Mouse (Mus musculus) E14TG2a.4 (cell line): ENCODE measurements around the gene Il11ra1.

ENCODE experiments used
- CTCF ChIP-seq: conservative IDR thresholded peaks from 2 replicates; pipeline ENCODE4 v1.5.1; 2014; ENCODE audit warnings: low read length
- NANOG ChIP-seq: IDR thresholded peaks from 2 replicates; pipeline ENCODE4 v1.6.1; 2014; ENCODE audit warnings: borderline replicate concordance, low read length, mixed read lengths
- POU5F1 ChIP-seq: IDR thresholded peaks from 2 replicates; pipeline ENCODE4 v1.6.1; 2014; ENCODE audit warnings: low read length, borderline replicate concordance

GRCm38 (mm10) chr4:41658566-41659384, 41.0 kb upstream of the Il11ra1 start:
- TF ChIP-seq CTCF, result no peak
- no peak for TF ChIP-seq NANOG
- TF ChIP-seq POU5F1, result no peak
